Mouse (Mus musculus) G1E-ER4 (cell line): Measurements from ENCODE around the gene Cyp2c54. TPM values are rescaled to one million over a fixed set of nuclear protein-coding genes. Genes with fewer than 3 reads are reported as not detected.
"Not testable (repeated sequence)": the region's sequence is repeated elsewhere in the genome, so short reads cannot be mapped to it uniquely, and the experiment has no call there.

Experiments
- GATA1 ChIP-seq: IDR thresholded peaks from one replicate; pipeline ENCODE4 v1.8.0; 2012; ENCODE audit warnings: low read length, inconsistent platforms
- polyA plus RNA-seq: library from polyadenylated mRNA; stranded (reverse); fragments of >175 nt; gene quantifications from 2 replicates; pipeline ENCODE4 v1.2.3, GENCODE M21; 2012

The Cyp2c54 gene
- polyA plus RNA-seq: not detected in 2 replicates

- no peak for TF ChIP-seq GATA1
These were observed at the start of gene Cyp2c54 for GRCm38 (mm10) chr19:40073701-40074100. Cyp2c54 (minus strand) TSS chr19:40073827.

- TF ChIP-seq GATA1: no peak
These were observed 17.5 kb upstream of the Cyp2c54 start for GRCm38 (mm10) chr19:40091111-40091510.

DNA sequence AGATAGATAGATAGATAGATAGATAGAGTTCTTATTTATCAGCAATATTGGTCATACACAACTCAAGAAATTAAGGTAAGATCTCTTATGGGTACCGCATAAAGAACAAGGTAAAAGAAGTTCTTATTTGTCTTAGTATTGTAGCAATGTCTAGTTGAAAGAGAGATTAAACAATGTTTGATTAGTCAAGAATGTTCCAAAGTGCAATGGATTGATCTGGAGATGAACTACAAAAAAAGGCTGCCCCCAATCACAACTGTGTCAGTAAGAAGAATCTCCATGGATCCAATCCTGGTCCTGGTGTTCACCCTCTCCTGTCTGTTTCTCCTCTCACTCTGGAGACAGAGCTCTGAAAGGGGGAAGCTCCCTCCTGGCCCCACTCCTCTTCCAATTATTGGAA lies 15.8 kb upstream of the Cyp2c54 start, which contains the start of gene Cyp2c50:
Gene Cyp2c50 (plus strand): TSS at position 268 of the 400 bp plus-strand sequence.
- TF ChIP-seq GATA1: not testable (repeated sequence)

GRCm38 (mm10) chr19:40088381-40088780 lies 14.8 kb upstream of the Cyp2c54 start:
- TF ChIP-seq GATA1: no peak

GRCm38 (mm10) chr19:39992140-39992539 lies 81.5 kb downstream of the Cyp2c54 start, which contains the start of gene Cyp2c37:
Cyp2c37 (plus strand) TSS chr19:39992424.
- TF ChIP-seq GATA1: not testable (repeated sequence)

- no peak for TF ChIP-seq GATA1
These were observed 84.2 kb downstream of the Cyp2c54 start for GRCm38 (mm10) chr19:39989471-39989870.

Other genes starting within 250 kb of the Cyp2c54 start
- gene Cyp2c69, start 187.0 kb downstream of the Cyp2c54 start, polyA plus RNA-seq: not detected in 2 replicates
- not detected in 2 replicates for gene Cyp2c37, start 81.4 kb downstream of the Cyp2c54 start, polyA plus RNA-seq
- gene Cyp2c50, start 15.9 kb upstream of the Cyp2c54 start, polyA plus RNA-seq: not detected in 2 replicates
- gene Cyp2c70, start 113.5 kb upstream of the Cyp2c54 start, polyA plus RNA-seq: not detected in 2 replicates
- gene Pdlim1, start 198.0 kb upstream of the Cyp2c54 start, polyA plus RNA-seq: not detected in 2 replicates